Mouse (Mus musculus) bone marrow, adult 2 months (tissue): ENCODE measurements around the gene Gm49321.

Experiments
- CTCF ChIP-seq: fragments of 200-500 bp; IDR thresholded peaks from 2 replicates; pipeline ENCODE4 v1.5.1; 2011; ENCODE audit warnings: low read length, control low read depth; ENCODE audit not compliant: control insufficient read depth, insufficient read depth
- POLR2A ChIP-seq: fragments of 200-500 bp; IDR thresholded peaks from 2 replicates; pipeline ENCODE4 v1.6.1; 2011; ENCODE audit warnings: low read depth, mild to moderate bottlenecking, control low read depth, low read length, borderline replicate concordance; ENCODE audit not compliant: control insufficient read depth

- TF ChIP-seq CTCF (no peak), POLR2A (no peak)
Measured at GRCm38 (mm10) chr12:73958830-73959229, 21.4 kb downstream of the Gm49321 start.
